Mouse (Mus musculus) testis, adult 2 months (tissue): ENCODE data around the gene Ccdc155. TPM values are rescaled to one million over a fixed set of nuclear protein-coding genes. Genes with fewer than 3 reads are reported as not detected.

Experiments
- H3K27ac ChIP-seq: fragments of 200-500 bp; 2 replicates; pipeline ENCODE4 v1.5.1; 2012; ENCODE audit warnings: low read depth, low read length; ENCODE audit not compliant: control insufficient read depth, insufficient read depth
- H3K27me3 ChIP-seq: fragments of 200-500 bp; 2 replicates; pipeline ENCODE4 v1.6.1; 2012; ENCODE audit warnings: mild to moderate bottlenecking, low read length, moderate library complexity; ENCODE audit not compliant: control insufficient read depth, insufficient read depth
- H3K36me3 ChIP-seq: fragments of 200-500 bp; 2 replicates; pipeline ENCODE4 v1.6.1; 2012; ENCODE audit warnings: mild to moderate bottlenecking, low read length; ENCODE audit not compliant: control insufficient read depth, insufficient read depth
- H3K4me1 ChIP-seq: fragments of 200-500 bp; 2 replicates; pipeline ENCODE4 v1.6.1; 2012; ENCODE audit warnings: low read length; ENCODE audit not compliant: control insufficient read depth, insufficient read depth
- H3K4me3 ChIP-seq: fragments of 200-500 bp; 2 replicates; pipeline ENCODE4 v1.5.1; 2012; ENCODE audit warnings: low read depth, mild to moderate bottlenecking, low read length, moderate library complexity, mixed read lengths; ENCODE audit not compliant: control insufficient read depth
- CTCF ChIP-seq: fragments of 200-500 bp; IDR thresholded peaks from 2 replicates; pipeline ENCODE4 v1.5.1; 2012; ENCODE audit warnings: low read depth, mild to moderate bottlenecking, inconsistent platforms, low read length, moderate library complexity; ENCODE audit not compliant: control insufficient read depth, insufficient read depth, insufficient replicate concordance
- POLR2A ChIP-seq: fragments of 200-500 bp; IDR thresholded peaks from 2 replicates; pipeline ENCODE4 v1.6.1; 2012; ENCODE audit warnings: low read depth, mild to moderate bottlenecking, inconsistent platforms, low read length, moderate library complexity; ENCODE audit not compliant: control insufficient read depth
- polyA plus RNA-seq: library from polyadenylated mRNA; depleted of rRNA; stranded (reverse); fragments of >200 nt; gene quantifications from 2 replicates; pipeline ENCODE4 v1.2.3, GENCODE M21; 2012

Gene Ccdc155
- polyA plus RNA-seq, 1 experiment: 78.3 TPM

- no peak overlapping the region for H3K4me3 ChIP-seq
- no peak overlapping the region for H3K27ac ChIP-seq
- peaks cover 3% of the 10 kb centered on the region for H3K36me3 ChIP-seq
- H3K27me3 ChIP-seq: no peaks in the 10 kb centered on the region
- H3K4me1 ChIP-seq: no peaks in the 10 kb centered on the region; the same call in 1 of the 2 replicates
- no peak for TF ChIP-seq POLR2A
- no peak for TF ChIP-seq CTCF
These were observed 11.3 kb downstream of the Ccdc155 start for GRCm38 (mm10) chr7:45193406-45193805.

GRCm38 (mm10) chr7:45192585-45193310 lies 11.9 kb downstream of the Ccdc155 start:
- H3K4me1 ChIP-seq: no peaks in the 10 kb centered on the region
- H3K27ac ChIP-seq: no peak overlapping the region
- H3K27me3 ChIP-seq: no peaks in the 10 kb centered on the region
- H3K36me3 ChIP-seq: peaks cover 3% of the 10 kb centered on the region
- TF ChIP-seq CTCF: no peak
- TF ChIP-seq POLR2A: no peak
- H3K4me3 ChIP-seq: no peak overlapping the region

- Histone ChIP-seq H3K27me3 (no peaks in the 10 kb centered on the region), H3K4me1 (0 out of 2 replicates have a peak, but pooled peaks cover 2% of the 10 kb centered on the region), H3K27ac (no peak overlapping the region), H3K36me3 (peaks cover 3% of the 10 kb centered on the region), H3K4me3 (no peak overlapping the region)
- TF ChIP-seq CTCF (no peak), POLR2A (no peak)
These were observed 12.8 kb downstream of the Ccdc155 start for GRCm38 (mm10) chr7:45191803-45192363.

- no peak overlapping the region for H3K4me3 ChIP-seq
- 0 out of 2 replicates have a peak, but pooled peaks cover 2% of the 10 kb centered on the region for H3K4me1 ChIP-seq
- no peak overlapping the region for H3K27ac ChIP-seq
- peaks cover 3% of the 10 kb centered on the region for H3K36me3 ChIP-seq
- H3K27me3 ChIP-seq: no peaks in the 10 kb centered on the region
- TF ChIP-seq CTCF (no peak), POLR2A (no peak)
These were observed 13.5 kb downstream of the Ccdc155 start for GRCm38 (mm10) chr7:45191161-45191560.

- Histone ChIP-seq H3K4me3 (no peak overlapping the region), H3K27me3 (no peaks in the 10 kb centered on the region), H3K36me3 (peaks cover 3% of the 10 kb centered on the region), H3K27ac (no peak overlapping the region), H3K4me1 (0 out of 2 replicates have a peak, but pooled peaks cover 2% of the 10 kb centered on the region)
- no peak for TF ChIP-seq POLR2A
- TF ChIP-seq CTCF: no peak
These were observed 14.5 kb downstream of the Ccdc155 start for GRCm38 (mm10) chr7:45190186-45190585.

GRCm38 (mm10) chr7:45189600-45189999 lies 15.1 kb downstream of the Ccdc155 start:
- Histone ChIP-seq H3K4me3 (no peak overlapping the region), H3K27me3 (no peaks in the 10 kb centered on the region), H3K27ac (no peak overlapping the region), H3K36me3 (peaks cover 3% of the 10 kb centered on the region), H3K4me1 (0 out of 2 replicates have a peak, but pooled peaks cover 2% of the 10 kb centered on the region)
- no peak for TF ChIP-seq POLR2A
- TF ChIP-seq CTCF: no peak

- TF ChIP-seq CTCF (no peak), POLR2A (no peak)
- no peaks in the 10 kb centered on the region for H3K36me3 ChIP-seq
- H3K27me3 ChIP-seq: no peaks in the 10 kb centered on the region
- no peak overlapping the region for H3K27ac ChIP-seq
- no peak overlapping the region for H3K4me3 ChIP-seq
- H3K4me1 ChIP-seq: peaks cover 23% of the 10 kb centered on the region
These were observed 18.8 kb downstream of the Ccdc155 start for GRCm38 (mm10) chr7:45185921-45186320.
